Mouse (Mus musculus): Measurements from ENCODE around the gene Cd200r1. TPM values are rescaled to one million over a fixed set of nuclear protein-coding genes. Genes with fewer than 3 reads are reported as not detected.
"Not testable (repeated sequence)": the region's sequence is repeated elsewhere in the genome, so short reads cannot be mapped to it uniquely, and the experiment has no call there.

The Cd200r1 gene
- polyA plus RNA-seq, 1 experiment, result not detected

GRCm38 (mm10) chr16:44811544-44811943 is 46.0 kb downstream of the Cd200r1 start, which contains the start of gene Cd200r4:
Gene Cd200r4 (plus strand): TSS chr16:44811733.
- no peak within 1 kb of the TSS for H3K4me3 ChIP-seq (ENCODE audit: insufficient read depth, poor library complexity, severe bottlenecking)
- H3K79me3 ChIP-seq (ENCODE audit: low read depth), result no peaks in the 10 kb centered on the region
- H3K27me3 ChIP-seq (ENCODE audit: control insufficient read depth, insufficient read depth, insufficient read length), result no peaks in the 10 kb centered on the region
- no peak within 1 kb of the TSS for H3ac ChIP-seq (ENCODE audit: control insufficient read depth, insufficient read length, low read depth)
- H3K36me3 ChIP-seq (ENCODE audit: control insufficient read depth, insufficient read depth), result no peaks in the 10 kb centered on the region
- H3K79me2 ChIP-seq (ENCODE audit: control insufficient read depth, insufficient read depth), result no peaks in the 10 kb centered on the region
- TF ChIP-seq CEBPB (IDR thresholded peaks at IDR 0.05; ENCODE audit: low read depth) (no peak), MYOD1 (IDR thresholded peaks at IDR 0.05; ENCODE audit: control insufficient read depth, insufficient read length, low read depth) (no peak), MYOG (IDR thresholded peaks at IDR 0.05; ENCODE audit: control insufficient read depth, extremely low read depth, insufficient read length) (no peak), FOSL1 (IDR thresholded peaks at IDR 0.05; ENCODE audit: insufficient read depth, low read length, poor library complexity, severe bottlenecking) (no peak)

- TF ChIP-seq MAX (IDR thresholded peaks at IDR 0.05) (no peak), CTCF (IDR thresholded peaks at IDR 0.05; ENCODE audit: control insufficient read depth, insufficient read depth, insufficient read length) (no peak), MYOD1 (IDR thresholded peaks at IDR 0.05; ENCODE audit: control insufficient read depth, insufficient read length, low read depth) (no peak), USF1 (IDR thresholded peaks at IDR 0.05; ENCODE audit: low read depth) (no peak), MYOG (IDR thresholded peaks at IDR 0.05; ENCODE audit: control insufficient read depth, extremely low read depth, insufficient read length) (no peak), CEBPB (IDR thresholded peaks at IDR 0.05; ENCODE audit: low read depth) (no peak), FOSL1 (IDR thresholded peaks at IDR 0.05; ENCODE audit: insufficient read depth, low read length, poor library complexity, severe bottlenecking) (no peak)
- H3K27me3 ChIP-seq (ENCODE audit: control insufficient read depth, insufficient read depth, insufficient read length), result no peaks in the 10 kb centered on the region
Measured at GRCm38 (mm10) chr16:44812468-44813065, 47.0 kb downstream of the Cd200r1 start.

GRCm38 (mm10) chr16:44818010-44818409 is 52.5 kb downstream of the Cd200r1 start:
- H3ac ChIP-seq (ENCODE audit: control insufficient read depth, insufficient read length, low read depth), result no peak overlapping the region
- no peaks in the 10 kb centered on the region for H3K36me3 ChIP-seq (ENCODE audit: control insufficient read depth, insufficient read depth)
- H3K79me2 ChIP-seq (ENCODE audit: control insufficient read depth, insufficient read depth), result no peaks in the 10 kb centered on the region
- no peaks in the 10 kb centered on the region for H3K27me3 ChIP-seq (ENCODE audit: control insufficient read depth, insufficient read depth, insufficient read length)
- TF ChIP-seq MYOG (IDR thresholded peaks at IDR 0.05; ENCODE audit: control insufficient read depth, extremely low read depth, insufficient read length) (no peak), MYOD1 (IDR thresholded peaks at IDR 0.05; ENCODE audit: control insufficient read depth, insufficient read length, low read depth) (no peak), CTCF (IDR thresholded peaks at IDR 0.05; ENCODE audit: control insufficient read depth, insufficient read depth, insufficient read length) (no peak), FOSL1 (IDR thresholded peaks at IDR 0.05; ENCODE audit: insufficient read depth, low read length, poor library complexity, severe bottlenecking) (no peak), MAX (IDR thresholded peaks at IDR 0.05) (no peak), CEBPB (IDR thresholded peaks at IDR 0.05; ENCODE audit: low read depth) (no peak), USF1 (IDR thresholded peaks at IDR 0.05; ENCODE audit: low read depth) (no peak)
- H3K4me3 ChIP-seq (ENCODE audit: insufficient read depth, poor library complexity, severe bottlenecking), result no peak overlapping the region
- H3K79me3 ChIP-seq (ENCODE audit: low read depth), result no peaks in the 10 kb centered on the region

More at GRCm38 (mm10) chr16:44812468-44813065, 47.0 kb downstream of the Cd200r1 start:
- Histone ChIP-seq H3K4me3 (ENCODE audit: insufficient read depth, poor library complexity, severe bottlenecking) (no peak overlapping the region), H3K79me2 (ENCODE audit: control insufficient read depth, insufficient read depth) (no peaks in the 10 kb centered on the region), H3ac (ENCODE audit: control insufficient read depth, insufficient read length, low read depth) (no peak overlapping the region), H3K79me3 (ENCODE audit: low read depth) (no peaks in the 10 kb centered on the region), H3K36me3 (ENCODE audit: control insufficient read depth, insufficient read depth) (no peaks in the 10 kb centered on the region)

GRCm38 (mm10) chr16:44820545-44820944 is 55.0 kb downstream of the Cd200r1 start:
- Histone ChIP-seq H3ac (ENCODE audit: control insufficient read depth, insufficient read length, low read depth) (no peak overlapping the region), H3K27me3 (ENCODE audit: control insufficient read depth, insufficient read depth, insufficient read length) (no peaks in the 10 kb centered on the region), H3K4me3 (ENCODE audit: insufficient read depth, poor library complexity, severe bottlenecking) (no peak overlapping the region), H3K36me3 (ENCODE audit: control insufficient read depth, insufficient read depth) (no peaks in the 10 kb centered on the region), H3K79me2 (ENCODE audit: control insufficient read depth, insufficient read depth) (no peaks in the 10 kb centered on the region), H3K79me3 (ENCODE audit: low read depth) (no peaks in the 10 kb centered on the region)
- TF ChIP-seq MYOD1 (IDR thresholded peaks at IDR 0.05; ENCODE audit: control insufficient read depth, insufficient read length, low read depth) (no peak), FOSL1 (IDR thresholded peaks at IDR 0.05; ENCODE audit: insufficient read depth, low read length, poor library complexity, severe bottlenecking) (no peak), CEBPB (IDR thresholded peaks at IDR 0.05; ENCODE audit: low read depth) (no peak), MYOG (IDR thresholded peaks at IDR 0.05; ENCODE audit: control insufficient read depth, extremely low read depth, insufficient read length) (no peak), CTCF (IDR thresholded peaks at IDR 0.05; ENCODE audit: control insufficient read depth, insufficient read depth, insufficient read length) (no peak), USF1 (IDR thresholded peaks at IDR 0.05; ENCODE audit: low read depth) (no peak), MAX (IDR thresholded peaks at IDR 0.05) (no peak)

GRCm38 (mm10) chr16:44832286-44832685 is 66.8 kb downstream of the Cd200r1 start:
- H3K79me2 ChIP-seq (ENCODE audit: control insufficient read depth, insufficient read depth), result no peaks in the 10 kb centered on the region
- H3K27me3 ChIP-seq (ENCODE audit: control insufficient read depth, insufficient read depth, insufficient read length), result no peaks in the 10 kb centered on the region
- H3K79me3 ChIP-seq (ENCODE audit: low read depth), result no peaks in the 10 kb centered on the region
- no peaks in the 10 kb centered on the region for H3K36me3 ChIP-seq (ENCODE audit: control insufficient read depth, insufficient read depth)
- no peak for TF ChIP-seq USF1 (IDR thresholded peaks at IDR 0.05; ENCODE audit: low read depth)
- no peak for TF ChIP-seq MYOD1 (IDR thresholded peaks at IDR 0.05; ENCODE audit: control insufficient read depth, insufficient read length, low read depth)
- no peak for TF ChIP-seq CEBPB (IDR thresholded peaks at IDR 0.05; ENCODE audit: low read depth)
- TF ChIP-seq MYOG (IDR thresholded peaks at IDR 0.05; ENCODE audit: control insufficient read depth, extremely low read depth, insufficient read length), result no peak
- TF ChIP-seq MAX (IDR thresholded peaks at IDR 0.05), result no peak
- TF ChIP-seq FOSL1 (IDR thresholded peaks at IDR 0.05; ENCODE audit: insufficient read depth, low read length, poor library complexity, severe bottlenecking), result no peak
- no peak for TF ChIP-seq CTCF (IDR thresholded peaks at IDR 0.05; ENCODE audit: control insufficient read depth, insufficient read depth, insufficient read length)
- no peak overlapping the region for H3K4me3 ChIP-seq (ENCODE audit: insufficient read depth, poor library complexity, severe bottlenecking)
- H3ac ChIP-seq (ENCODE audit: control insufficient read depth, insufficient read length, low read depth), result no peak overlapping the region

GRCm38 (mm10) chr16:44833189-44833588 is 67.7 kb downstream of the Cd200r1 start:
- H3K79me3 ChIP-seq (ENCODE audit: low read depth); H3K4me3 ChIP-seq (ENCODE audit: insufficient read depth, poor library complexity, severe bottlenecking); H3K27me3 ChIP-seq (ENCODE audit: control insufficient read depth, insufficient read depth, insufficient read length); H3ac ChIP-seq (ENCODE audit: control insufficient read depth, insufficient read length, low read depth); H3K36me3 ChIP-seq (ENCODE audit: control insufficient read depth, insufficient read depth); H3K79me2 ChIP-seq (ENCODE audit: control insufficient read depth, insufficient read depth): not testable (repeated sequence)

Other genes starting within 250 kb of the Cd200r1 start
- 4.4 TPM for gene Boc, start 206.8 kb upstream of the Cd200r1 start, polyA plus RNA-seq (2012; fragmentation: generic; extraction: Trizol)
- 11.0 TPM for gene Nepro, start 41.4 kb upstream of the Cd200r1 start, polyA plus RNA-seq (2012; fragmentation: generic; extraction: Trizol)
- 6.8 TPM for gene Gtpbp8, start 19.4 kb upstream of the Cd200r1 start, polyA plus RNA-seq (2012; fragmentation: generic; extraction: Trizol)
- not detected for gene Cd200r4, start 46.0 kb downstream of the Cd200r1 start, polyA plus RNA-seq (2012; fragmentation: generic; extraction: Trizol)
- gene Cd200r2, start 101.4 kb downstream of the Cd200r1 start, polyA plus RNA-seq (2012; fragmentation: generic; extraction: Trizol), result 0.06 TPM
- gene Cd200r3, start 177.9 kb downstream of the Cd200r1 start, polyA plus RNA-seq (2012; fragmentation: generic; extraction: Trizol), result 0.05 TPM

Measured in C2C12 (cell line).